Comparison of ENCODE assay signal across 9 mouse cellular contexts in the genomic region with DNA sequence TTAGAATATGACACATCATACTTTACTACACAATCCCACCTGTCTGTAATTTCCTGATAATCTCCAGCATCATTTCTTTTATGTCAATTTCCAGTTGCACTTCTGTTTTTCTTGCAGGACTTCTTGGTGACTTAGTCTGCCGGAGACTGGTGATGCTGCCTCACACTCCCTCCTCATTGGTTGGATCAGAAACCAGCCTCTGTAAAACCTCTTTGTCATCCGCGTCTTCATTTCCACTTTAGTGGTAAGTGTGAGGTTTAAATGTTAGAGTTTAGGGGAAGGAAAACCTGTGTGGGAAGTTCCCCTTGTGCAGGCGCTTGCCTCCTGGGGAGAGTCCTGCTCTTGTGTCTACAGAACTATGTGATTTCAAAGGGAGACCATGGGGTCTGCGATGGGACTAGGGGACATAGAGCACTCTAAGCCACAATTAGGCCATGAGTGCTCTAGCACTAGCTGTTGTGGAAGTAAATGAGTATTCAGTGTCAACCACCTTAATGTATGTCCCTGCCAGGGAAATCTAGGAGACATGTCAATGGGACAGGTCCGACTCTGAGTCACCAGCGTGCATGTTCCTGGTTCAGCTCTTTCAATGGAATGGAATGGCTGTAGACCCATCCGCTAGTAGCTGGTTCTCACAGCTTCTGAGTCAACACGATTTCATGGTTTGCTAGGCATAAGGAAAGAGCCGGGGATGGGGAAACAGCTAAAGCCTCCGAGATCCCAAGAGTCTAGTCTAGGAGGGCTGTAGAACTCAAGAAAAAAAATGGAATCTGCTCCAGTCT. TPM values are rescaled to one million over a fixed set of nuclear protein-coding genes. Genes with fewer than 3 reads are reported as not detected.
DNase-seq lines count a peak whose midpoint lies in the region; ATAC-seq and TF ChIP-seq lines count a peak whose summit lies in the region.
"Had no signal": no experiment of that assay in that cellular context is flagged by ENCODE, and none has a peak within 500 bp of the region (broad histone marks: within the 10 kb centered on the region; RNA-seq: fewer than 3 reads in every experiment).

H2-Ab1 (plus strand) TSS at position 96 of the 782 bp plus-strand sequence.

- peaks cover 23% of the 10 kb centered on the region for H3K27me3 ChIP-seq in Patski
- peaks cover 21% of the 10 kb centered on the region for H3K27me3 ChIP-seq in kidney, embryonic 15.5 days
- H3K27me3 ChIP-seq in liver, adult 2 months (ENCODE audit: control insufficient read depth, insufficient read depth, low read length), result 0 out of 2 replicates have a peak, but pooled peaks cover 2% of the 10 kb centered on the region

- H3K9me3 ChIP-seq in kidney, embryonic 15.5 days (replicated peaks), result no peaks in the 10 kb centered on the region
- H3K9me3 ChIP-seq: embryonic facial prominence, embryonic 12.5 days had no signal

- no peak within 1 kb of the TSS for H3K27ac ChIP-seq in kidney, embryonic 15.5 days
- no peak within 1 kb of the TSS for H3K27ac ChIP-seq in liver, adult 2 months (replicated peaks; ENCODE audit: insufficient read depth, low read depth, low read length)
- H3K27ac ChIP-seq: embryonic facial prominence, embryonic 12.5 days had no signal

- peak; percentile 35 for ATAC-seq in Patski
- ATAC-seq in kidney, embryonic 15.5 days (replicated peaks; ENCODE audit: low FRiP score), result no peak

- TF ChIP-seq POLR2A in liver, adult 2 months (IDR thresholded peaks at IDR 0.05; ENCODE audit: extremely low read depth, insufficient read depth, low read length), result no peak

- no peak within 1 kb of the TSS for H3K9ac ChIP-seq in kidney, embryonic 15.5 days
- no peak within 1 kb of the TSS for H3K9ac ChIP-seq in liver, adult 2 months (ENCODE audit: low read depth, low read length)
- H3K9ac ChIP-seq: embryonic facial prominence, embryonic 12.5 days had no signal

- H3K79me2 ChIP-seq in liver, adult 2 months (ENCODE audit: control insufficient read depth, insufficient read depth, low read length), result no peaks in the 10 kb centered on the region

- H3K4me1 ChIP-seq in kidney, embryonic 15.5 days, result 0 out of 2 replicates have a peak, but pooled peaks cover 5% of the 10 kb centered on the region
- H3K4me1 ChIP-seq in liver, adult 2 months (ENCODE audit: control insufficient read depth, insufficient read depth, low read length), result no peaks in the 10 kb centered on the region
- H3K4me1 ChIP-seq: embryonic facial prominence, embryonic 12.5 days had no signal

- H3K4me2 ChIP-seq in kidney, embryonic 15.5 days, result no peak within 1 kb of the TSS
- H3K4me2 ChIP-seq: embryonic facial prominence, embryonic 12.5 days had no signal

- no peak within 1 kb of the TSS for H3K4me3 ChIP-seq in kidney, embryonic 15.5 days (replicated peaks)
- H3K4me3 ChIP-seq in liver, adult 2 months (ENCODE audit: insufficient read depth, low read depth, low read length), result no peak within 1 kb of the TSS
- H3K4me3 ChIP-seq: embryonic facial prominence, embryonic 12.5 days had no signal

- POLR2A ChIA-PET in Patski (lab: Charles Lee), result no interaction called here

- peak; percentile 70 for DNase-seq in 3T3-L1 (ENCODE audit: low read depth, low spot score)
- no peak for DNase-seq in Patski (ENCODE audit: low read depth, low spot score)
- DNase-seq in cerebellum, postnatal 4 days (ENCODE audit: low spot score in 2 of 2), result peak; percentile 67 to 77
- DNase-seq in heart, adult 18-20 months, result peak; percentile 85 to 89
- peak; percentile 51 for DNase-seq in liver, adult 2 months (ENCODE audit: extremely low read depth, low read depth, low spot score)
- peak; percentile 74 for DNase-seq in right cerebral cortex, adult 18-20 months
- DNase-seq in thymus, postnatal 4 days, result peak; percentile 89

- no peaks in the 10 kb centered on the region for H3K36me3 ChIP-seq in kidney, embryonic 15.5 days
- H3K36me3 ChIP-seq in liver, adult 2 months (ENCODE audit: control insufficient read depth, insufficient read depth, low read length), result no peaks in the 10 kb centered on the region
- H3K36me3 ChIP-seq: embryonic facial prominence, embryonic 12.5 days had no signal

- WGBS in kidney, embryonic 15.5 days, result 71% methylated on average over 11 of the region's 11 CpGs
- 66% methylated on average over 11 of the region's 11 CpGs for WGBS in liver, adult 2 months

- in situ Hi-C loops in Patski (cut with MboI; ENCODE audit: low pct_unique_long_range_greater_than_20kb), result no loop called here

- TF ChIP-seq CTCF in Patski (IDR thresholded peaks at IDR 0.05), result no peak
- no peak for TF ChIP-seq CTCF in liver, adult 2 months (IDR thresholded peaks at IDR 0.05; ENCODE audit: low read depth, low read length)

- CTCF ChIA-PET in Patski (lab: Charles Lee), result interaction anchor here (0.9 kb wide), 1 partner anchor 8 kb away, joined by 3 read pairs; no protein-coding TSS in a partner anchor

RNA-seq across cellular contexts. Expression of gene H2-Ab1, which starts in this region (rescaled TPM):
- polyA plus RNA-seq in Patski (2021), result 0.09 TPM
- total RNA-seq in heart, adult 18-20 months (2021), result 10 to 100 TPM; 36.6 to 43.8 TPM
- 23.3 and 27.5 TPM in 2 replicates for polyA plus RNA-seq in kidney, embryonic 15.5 days (2015; fragmentation: Nextera tagmentation; extraction: Ambion mirVana)
- 25.2 and 59.5 TPM in 2 replicates for total RNA-seq in liver, adult 2 months (2014; rRNA removed)
- polyA plus RNA-seq in liver, adult 2 months (2012; rRNA removed), result 80.4 and 156 TPM in 2 replicates

Comparison
In these comparisons a context has a peak if more than half of its experiments do, and no peak if none do; other contexts are left out.
1. RNA of gene H2-Ab1 (polyA plus RNA-seq): 80.4 to 156 TPM in liver, adult 2 months and 23.3 to 27.5 TPM in kidney, embryonic 15.5 days; 0.09 TPM in Patski (single experiment); every median in the first group is over 10 times any median in the second.
2. Peak in ATAC-seq in Patski; RNA of the gene not detected or under 1 TPM.